Mouse (Mus musculus): ENCODE measurements around the gene Imp4.

Imp4 gene

DNA sequence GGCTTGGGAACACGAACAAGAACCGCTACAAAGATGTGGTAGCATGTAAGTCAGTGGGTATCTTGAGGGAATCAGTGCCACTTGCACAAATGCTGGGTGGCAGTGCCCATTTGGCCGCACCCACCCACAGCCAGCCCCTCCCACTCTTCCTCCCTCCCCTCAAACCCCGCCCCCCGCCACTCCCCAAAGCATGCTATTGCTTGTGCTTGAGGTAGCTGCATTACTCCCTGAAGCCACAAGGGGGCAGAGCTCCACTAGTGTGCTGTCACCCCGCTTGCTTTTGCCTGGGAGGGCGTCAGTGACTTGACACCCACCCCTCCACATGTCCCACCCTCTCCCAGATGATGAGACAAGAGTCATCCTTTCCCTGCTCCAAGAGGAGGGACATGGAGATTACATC is 23.1 kb downstream of the Imp4 start:
- DNase-seq: peak; percentile 81

DNA sequence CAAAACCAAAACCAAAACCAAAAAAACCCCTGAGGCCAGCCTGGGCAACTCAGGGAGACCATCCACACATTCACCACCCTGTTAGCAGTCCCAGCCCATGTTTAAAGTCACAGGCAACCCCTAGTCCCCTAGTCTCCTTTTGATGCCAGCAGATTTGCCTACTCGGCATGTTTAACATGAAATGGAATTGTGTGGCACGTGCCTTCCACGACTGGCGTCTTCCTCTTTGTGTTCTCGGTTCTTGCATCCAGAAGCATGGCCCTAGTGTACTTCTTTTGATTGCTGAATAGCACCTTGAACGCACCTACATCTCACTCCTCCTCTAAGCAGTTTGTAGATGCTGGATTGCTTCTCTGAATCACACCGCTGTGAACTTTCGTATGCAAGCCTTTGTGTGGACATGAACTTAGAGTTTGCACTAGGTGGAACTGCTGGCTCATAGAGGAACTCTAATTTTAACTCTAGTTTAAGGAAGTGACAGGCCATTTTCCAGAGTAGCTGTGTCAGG is 24.7 kb downstream of the Imp4 start:
- DNase-seq: no peak

DNA sequence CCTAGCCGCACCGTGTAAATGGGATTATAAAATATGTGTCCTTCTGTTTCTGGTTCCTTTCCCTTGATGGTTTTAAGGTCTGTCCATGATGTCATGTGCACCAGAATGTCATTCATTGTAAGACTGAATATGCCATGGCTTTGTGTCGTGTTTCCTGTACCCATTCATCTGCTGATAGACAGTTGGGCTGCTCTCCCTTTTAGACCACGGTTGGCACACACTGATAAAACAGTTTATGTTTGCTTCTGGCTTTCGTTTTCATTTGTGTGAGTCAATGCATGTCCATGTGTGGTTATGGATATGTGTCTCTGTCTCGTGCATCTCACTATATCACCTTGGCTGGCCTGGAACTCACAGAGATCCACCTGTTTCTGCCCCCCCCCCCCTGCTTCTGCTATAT is 25.8 kb downstream of the Imp4 start:
- DNase-seq: no peak

GRCm38 (mm10) chr1:34468051-34468450 is 28.4 kb downstream of the Imp4 start:
- DNase-seq: no peak

DNA sequence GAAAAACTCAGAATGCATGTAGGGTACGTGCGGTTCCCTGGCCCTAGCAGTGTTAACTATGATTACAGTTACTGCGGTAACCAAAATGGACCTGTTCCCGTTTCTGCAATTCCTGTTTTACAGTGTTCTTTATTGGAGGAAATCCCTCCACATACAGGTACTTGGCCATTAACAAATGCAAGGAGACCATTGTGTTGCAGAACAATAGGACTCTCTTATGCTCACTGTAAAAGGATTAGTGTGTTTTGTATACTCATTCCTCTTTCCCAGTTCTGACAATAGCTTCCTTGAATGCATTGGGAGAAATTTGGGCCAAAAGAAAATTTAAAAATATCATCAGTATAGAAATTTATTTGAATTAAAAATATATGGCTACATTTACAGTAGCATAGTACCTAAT is 28.8 kb downstream of the Imp4 start:
- no peak for DNase-seq

- DNase-seq: no peak
Measured at GRCm38 (mm10) chr1:34469801-34470200, 30.1 kb downstream of the Imp4 start.

DNA sequence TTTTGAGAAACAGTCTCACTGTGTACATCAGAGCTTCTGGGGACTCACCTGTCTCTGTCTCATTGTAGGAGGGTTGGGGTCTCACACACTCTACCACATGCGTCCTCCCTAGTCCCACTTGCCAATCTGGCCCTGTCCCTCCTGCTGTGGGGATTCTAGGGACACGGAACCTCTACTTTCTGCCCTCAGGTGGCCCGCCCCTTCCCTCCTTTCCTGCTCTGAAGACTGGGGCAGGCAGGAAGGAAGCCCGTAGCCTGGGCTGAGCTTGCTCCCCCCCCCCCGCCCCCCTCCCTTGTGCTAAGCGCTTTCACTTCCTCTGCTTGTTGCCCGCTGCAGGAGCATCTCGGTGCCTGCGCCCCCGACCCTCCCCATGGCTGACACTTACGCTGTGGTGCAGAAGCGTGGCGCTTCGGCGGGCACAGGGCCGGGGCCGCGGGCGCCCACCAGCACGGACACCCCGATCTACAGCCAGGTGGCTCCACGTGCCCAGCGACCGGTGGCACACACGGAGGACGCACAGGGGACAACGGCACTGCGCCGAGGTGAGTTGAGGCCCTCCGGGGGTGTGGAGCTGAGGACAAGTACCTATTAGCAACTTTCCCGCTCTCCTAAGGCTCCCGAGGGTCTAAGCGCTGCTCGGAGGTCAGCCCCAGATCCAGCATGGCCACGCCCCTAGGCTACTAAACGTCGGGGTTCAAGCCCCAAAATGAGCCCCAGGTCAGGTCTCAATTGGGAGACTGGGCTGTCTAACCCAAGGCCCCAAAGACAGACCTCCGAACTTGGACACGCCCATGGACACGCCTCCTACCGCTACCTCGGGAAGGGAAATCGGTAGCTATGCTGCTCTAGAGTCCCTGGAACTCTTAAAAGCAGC is 33.0 kb downstream of the Imp4 start:
- DNase-seq: peak; percentile 83 to 85

DNA sequence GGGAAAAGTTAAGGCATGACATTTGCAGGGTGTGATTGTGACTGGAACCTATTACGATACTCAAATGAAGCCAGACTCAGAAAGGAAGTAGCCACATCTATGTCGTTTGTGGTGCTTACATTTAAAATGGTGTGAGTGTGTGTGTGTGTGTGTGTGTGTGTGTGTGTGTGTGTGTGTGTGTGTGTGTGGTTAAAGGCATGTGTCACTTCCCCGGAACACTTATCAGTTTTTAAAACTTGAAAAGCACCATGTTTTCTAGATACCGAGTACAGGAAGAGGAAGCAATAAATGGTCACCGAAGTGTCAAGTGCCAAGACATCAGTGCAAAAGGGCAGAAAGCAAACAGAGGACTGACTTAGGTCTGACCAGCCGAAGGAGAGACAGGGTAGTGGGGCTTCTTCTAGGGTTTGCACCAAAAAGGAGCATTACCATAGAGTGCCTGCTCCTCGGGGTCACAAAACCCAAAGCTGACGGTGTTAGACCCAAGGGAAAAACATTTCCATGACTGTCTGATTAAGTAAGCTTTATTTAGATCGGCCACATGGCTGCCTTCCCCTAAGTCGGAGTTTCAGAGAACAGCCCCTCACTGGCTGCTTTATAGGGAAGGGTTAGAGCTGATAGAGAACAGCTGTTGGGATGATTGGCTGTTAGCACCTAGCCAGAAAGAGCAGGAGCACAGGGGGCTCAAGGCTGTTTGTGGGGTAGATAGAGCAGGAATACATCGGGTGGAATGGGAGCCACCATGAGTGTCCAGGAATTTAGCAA is 39.4 kb downstream of the Imp4 start:
- no peak for DNase-seq

GRCm38 (mm10) chr1:34480801-34481200 is 41.1 kb downstream of the Imp4 start:
- DNase-seq: no peak

DNA sequence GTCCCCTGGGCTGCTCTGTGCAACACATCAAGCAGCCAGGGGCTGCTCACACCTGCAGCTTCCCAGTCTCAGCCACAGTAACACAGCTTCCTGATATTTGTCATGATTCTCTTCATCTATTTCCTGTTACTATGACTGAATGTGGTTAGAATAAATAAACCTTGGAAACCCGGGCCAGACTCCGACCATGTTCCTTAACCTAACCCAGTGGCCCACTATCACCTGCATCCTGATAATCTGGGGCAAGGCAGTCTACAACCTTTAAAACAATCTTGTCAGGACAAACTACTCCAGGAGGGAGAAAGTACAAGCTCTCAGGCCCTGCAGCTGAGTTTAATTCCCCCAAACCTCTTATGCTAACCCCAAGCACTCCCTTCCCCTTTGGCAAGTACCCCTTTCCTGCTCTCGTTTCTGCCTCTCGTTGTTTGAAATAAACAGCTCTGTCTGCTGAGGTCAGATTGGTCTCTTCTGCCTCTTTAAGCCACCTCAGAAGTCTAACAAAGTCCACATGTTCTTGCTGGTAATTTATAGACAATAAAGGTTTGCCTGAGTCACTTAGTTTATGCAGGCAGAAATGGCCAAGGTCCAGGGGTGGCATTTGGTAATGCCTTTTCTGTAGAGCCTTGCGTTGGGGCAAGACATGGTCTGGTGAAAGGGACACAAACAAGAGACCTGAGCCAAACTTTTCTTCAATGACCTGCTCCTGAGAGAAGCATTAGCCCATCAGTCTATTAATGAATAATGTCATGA is 42.4 kb downstream of the Imp4 start:
- DNase-seq: no peak

- DNase-seq: no peak
Measured at GRCm38 (mm10) chr1:34484470-34484869, 44.8 kb downstream of the Imp4 start.

- peak; percentile 67 to 73 for DNase-seq
Measured at GRCm38 (mm10) chr1:34485461-34486188, 46.0 kb downstream of the Imp4 start.

DNA sequence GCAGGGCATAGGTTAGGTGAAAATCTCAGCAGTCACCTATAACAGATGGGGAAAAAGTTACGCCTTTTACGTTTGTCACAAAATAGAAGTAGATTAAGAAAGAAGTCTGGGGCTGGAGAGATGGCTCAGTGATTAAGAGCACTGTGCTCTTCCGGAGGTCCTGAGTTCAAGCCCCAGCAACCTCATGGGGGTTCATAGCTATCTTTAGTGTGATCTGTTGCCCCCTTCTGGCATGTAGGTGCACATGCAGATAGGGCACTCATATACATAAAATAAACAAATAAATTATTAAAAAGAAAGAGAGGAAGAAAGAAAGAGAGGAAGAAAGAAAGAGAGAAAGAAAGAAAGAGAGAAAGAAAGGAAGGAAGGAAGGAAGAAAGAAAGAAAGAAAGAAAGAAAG is 47.7 kb downstream of the Imp4 start:
- DNase-seq: no peak

DNA sequence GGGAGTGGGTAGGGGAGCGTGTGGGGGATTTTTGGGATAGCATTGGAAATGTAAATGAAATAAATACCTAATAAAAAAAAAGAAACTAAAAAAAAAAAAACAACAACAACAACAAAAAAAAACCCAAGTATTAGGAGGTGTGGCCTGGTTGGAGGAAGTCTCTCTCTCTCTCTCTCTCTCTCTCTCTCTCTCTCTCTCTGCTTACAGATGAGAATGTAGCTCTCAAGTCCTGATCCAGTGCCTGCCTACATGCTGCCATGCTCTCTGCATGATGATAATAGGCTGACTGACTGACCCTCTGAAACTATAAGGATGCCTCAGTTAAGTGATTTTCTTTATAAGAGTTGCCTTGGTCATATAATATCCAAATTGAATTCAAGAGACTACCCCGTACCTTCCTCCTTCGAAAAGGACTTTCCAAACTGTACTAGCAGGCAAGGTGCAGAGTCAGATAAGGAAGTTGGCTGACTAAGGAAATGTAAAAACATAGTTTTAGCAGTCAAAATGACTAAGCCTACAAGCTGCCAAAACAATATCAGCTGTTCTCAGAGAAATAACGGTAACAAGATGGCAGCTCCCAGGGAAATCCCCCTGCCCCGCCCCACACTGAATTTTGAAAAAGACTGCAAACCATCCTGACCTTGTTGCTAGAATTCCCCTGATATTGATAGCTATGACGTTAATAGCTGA is 50.3 kb downstream of the Imp4 start:
- no peak for DNase-seq

DNA sequence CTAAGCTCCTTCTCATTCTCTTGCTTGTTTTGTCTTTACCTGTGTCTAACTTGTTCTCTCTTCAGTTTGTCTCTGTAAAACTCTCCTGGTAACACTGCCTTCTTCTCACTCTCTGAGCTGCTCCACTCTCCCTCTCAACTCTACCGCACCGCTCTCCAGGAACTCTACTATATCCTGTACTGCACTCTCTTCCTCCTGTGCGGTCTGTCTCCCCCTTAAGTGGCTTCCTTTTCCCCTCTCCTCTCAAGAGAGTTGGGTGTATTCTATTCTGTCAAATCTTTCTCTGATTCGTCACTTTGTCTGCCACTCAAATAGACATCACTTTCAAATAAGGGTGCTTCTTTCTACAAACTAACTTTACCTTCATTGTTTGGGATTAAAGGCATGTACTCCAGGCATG is 51.8 kb downstream of the Imp4 start:
- DNase-seq: no peak
